Mouse (Mus musculus) myocyte (in vitro differentiated cells): ENCODE measurements at regions not wholly inside any gene's neighbourhood (a gene's known extent, or its start where the extent isn't known, plus 50 kb on each side); places are given as distances from the start of the nearest gene placed in this dataset.

Experiments
- H3K27me3 ChIP-seq: one replicate; pipeline ENCODE4 v1.6.1; 2011; ENCODE audit not compliant: control insufficient read depth, insufficient read depth, insufficient read length
- H3K36me3 ChIP-seq: one replicate; pipeline ENCODE4 v1.6.1; 2011; ENCODE audit not compliant: control insufficient read depth, insufficient read depth
- H3K4me2 ChIP-seq: one replicate; pipeline ENCODE4 v1.6.1; 2011; ENCODE audit warnings: low read depth, control low read depth
- H3K4me3 ChIP-seq: one replicate; pipeline ENCODE4 v1.5.1; 2011; ENCODE audit warnings: mild to moderate bottlenecking, control low read depth, moderate library complexity
- H3K79me2 ChIP-seq: one replicate; pipeline ENCODE4 v1.6.1; 2011; ENCODE audit not compliant: control insufficient read depth, insufficient read depth
- H3ac ChIP-seq: one replicate; pipeline ENCODE4 v1.6.1; 2011; ENCODE audit not compliant: control insufficient read depth, insufficient read length
- CEBPB ChIP-seq: IDR thresholded peaks from 2 replicates; pipeline ENCODE4 v1.6.1; 2011; ENCODE audit warnings: mild to moderate bottlenecking, moderate library complexity; ENCODE audit not compliant: poor library complexity, insufficient read depth, severe bottlenecking
- E2F4 ChIP-seq: IDR thresholded peaks from one replicate; pipeline ENCODE4 v1.6.1; 2011; ENCODE audit warnings: mild to moderate bottlenecking, control low read depth, moderate library complexity; ENCODE audit not compliant: insufficient read depth
- MAX ChIP-seq: IDR thresholded peaks from one replicate; pipeline ENCODE4 v1.6.1; 2011; ENCODE audit warnings: low read depth, mild to moderate bottlenecking, control low read depth
- MYOD1 ChIP-seq, 3 experiments: IDR thresholded peaks; one replicate each; pipeline ENCODE4 v1.6.1; 2011; ENCODE audit warnings: control low read depth in 2 of 3, low read depth in 2 of 3, mild to moderate bottlenecking in 2 of 3, moderate library complexity in 1 of 3; ENCODE audit not compliant: insufficient read length in 2 of 3, control insufficient read depth in 1 of 3
- MYOG ChIP-seq, 3 experiments: IDR thresholded peaks; one replicate each; pipeline ENCODE4 v1.6.1; 2011; ENCODE audit warnings: control low read depth in 2 of 3, low read depth in 2 of 3, mild to moderate bottlenecking in 2 of 3; ENCODE audit not compliant: insufficient read length in 2 of 3, control insufficient read depth in 1 of 3, insufficient read depth in 1 of 3
- POLR2A ChIP-seq: IDR thresholded peaks from one replicate; pipeline ENCODE4 v1.6.1; 2011; ENCODE audit warnings: low read depth, mild to moderate bottlenecking, control low read depth, moderate library complexity; ENCODE audit not compliant: insufficient read length
- POLR2AphosphoS2 ChIP-seq: IDR thresholded peaks from one replicate; pipeline ENCODE4 v1.6.1; 2011; ENCODE audit warnings: low read depth, control low read depth; ENCODE audit not compliant: insufficient read length
- REST ChIP-seq: IDR thresholded peaks from one replicate; pipeline ENCODE4 v1.6.1; 2011; ENCODE audit warnings: mild to moderate bottlenecking, control low read depth, moderate library complexity; ENCODE audit not compliant: insufficient read depth, insufficient read length
- SRF ChIP-seq: IDR thresholded peaks from one replicate; pipeline ENCODE4 v1.6.1; 2011; ENCODE audit warnings: low read depth; ENCODE audit not compliant: control insufficient read depth, insufficient read length
- TCF12 ChIP-seq: IDR thresholded peaks from one replicate; pipeline ENCODE4 v1.6.1; 2011; ENCODE audit warnings: mild to moderate bottlenecking, control low read depth; ENCODE audit not compliant: poor library complexity, insufficient read depth, severe bottlenecking
- TCF3 ChIP-seq: IDR thresholded peaks from one replicate; pipeline ENCODE4 v1.6.1; 2011; ENCODE audit warnings: low read depth, control low read depth; ENCODE audit not compliant: insufficient read length
- USF1 ChIP-seq: IDR thresholded peaks from one replicate; pipeline ENCODE4 v1.6.1; 2011; ENCODE audit warnings: low read depth, mild to moderate bottlenecking, control low read depth, moderate library complexity

- Histone ChIP-seq H3K79me2 (no peaks in the 10 kb centered on the region), H3K4me2 (no peak overlapping the region), H3K36me3 (no peaks in the 10 kb centered on the region), H3K4me3 (no peak overlapping the region), H3ac (no peak overlapping the region), H3K27me3 (peaks cover 5% of the 10 kb centered on the region)
- TF ChIP-seq TCF3 (no peak), SRF (no peak), MAX (no peak)
Measured at GRCm38 (mm10) chr8:77979106-77979505, 234.0 kb upstream of the Ttc29 start.

GRCm38 (mm10) chr8:77980701-77981100, 232.4 kb upstream of the Ttc29 start:
- Histone ChIP-seq H3K36me3 (no peaks in the 10 kb centered on the region), H3K4me3 (no peak overlapping the region), H3ac (no peak overlapping the region), H3K27me3 (peaks cover 5% of the 10 kb centered on the region), H3K4me2 (no peak overlapping the region), H3K79me2 (no peaks in the 10 kb centered on the region)
- no peak for TF ChIP-seq MAX
- TF ChIP-seq POLR2A = no peak
- TF ChIP-seq MYOG (IDR thresholded peaks at IDR 0.05; ENCODE audit: control insufficient read depth in 1 of 3, insufficient read depth in 1 of 3, insufficient read length in 2 of 3, low read depth in 2 of 3) = no peak
- no peak for TF ChIP-seq POLR2AphosphoS2
- no peak for TF ChIP-seq TCF12
- no peak for TF ChIP-seq REST
- TF ChIP-seq E2F4 = no peak
- TF ChIP-seq TCF3 = no peak
- no peak for TF ChIP-seq CEBPB
- TF ChIP-seq SRF = no peak

- H3K27me3 ChIP-seq = peaks cover 5% of the 10 kb centered on the region
- no peak overlapping the region for H3K4me3 ChIP-seq
- H3K36me3 ChIP-seq = no peaks in the 10 kb centered on the region
- TF ChIP-seq POLR2A = no peak
- TF ChIP-seq MAX = no peak
- TF ChIP-seq MYOG (IDR thresholded peaks at IDR 0.05; ENCODE audit: control insufficient read depth in 1 of 3, insufficient read depth in 1 of 3, insufficient read length in 2 of 3, low read depth in 2 of 3) = no peak
- TF ChIP-seq SRF = no peak
- no peak for TF ChIP-seq USF1
- TF ChIP-seq E2F4 = no peak
- H3K79me2 ChIP-seq = no peaks in the 10 kb centered on the region
- H3ac ChIP-seq = no peak overlapping the region
- H3K4me2 ChIP-seq = no peak overlapping the region
Measured at GRCm38 (mm10) chr8:77982031-77982430, 231.1 kb upstream of the Ttc29 start.

- Histone ChIP-seq H3K36me3 (no peaks in the 10 kb centered on the region), H3ac (no peak overlapping the region), H3K4me2 (no peak overlapping the region), H3K4me3 (no peak overlapping the region), H3K27me3 (peaks cover 5% of the 10 kb centered on the region), H3K79me2 (no peaks in the 10 kb centered on the region)
- no peak for TF ChIP-seq MAX
- TF ChIP-seq MYOD1 (IDR thresholded peaks at IDR 0.05; ENCODE audit: control insufficient read depth in 1 of 3, insufficient read length in 2 of 3, low read depth in 2 of 3) = no peak
- TF ChIP-seq TCF12 = no peak
- no peak for TF ChIP-seq MYOG (IDR thresholded peaks at IDR 0.05; ENCODE audit: control insufficient read depth in 1 of 3, insufficient read depth in 1 of 3, insufficient read length in 2 of 3, low read depth in 2 of 3)
- no peak for TF ChIP-seq USF1
- no peak for TF ChIP-seq REST
- TF ChIP-seq POLR2AphosphoS2 = no peak
- no peak for TF ChIP-seq E2F4
- no peak for TF ChIP-seq POLR2A
- no peak for TF ChIP-seq CEBPB
- TF ChIP-seq SRF = no peak
- no peak for TF ChIP-seq TCF3
Measured at GRCm38 (mm10) chr8:77983476-77983875, 229.6 kb upstream of the Ttc29 start.

- H3ac ChIP-seq = no peak overlapping the region
- no peaks in the 10 kb centered on the region for H3K36me3 ChIP-seq
- H3K79me2 ChIP-seq = no peaks in the 10 kb centered on the region
- H3K4me3 ChIP-seq = no peak overlapping the region
- peaks cover 5% of the 10 kb centered on the region for H3K27me3 ChIP-seq
- no peak overlapping the region for H3K4me2 ChIP-seq
- no peak for TF ChIP-seq MYOG (IDR thresholded peaks at IDR 0.05; ENCODE audit: control insufficient read depth in 1 of 3, insufficient read depth in 1 of 3, insufficient read length in 2 of 3, low read depth in 2 of 3)
- no peak for TF ChIP-seq USF1
- no peak for TF ChIP-seq E2F4
- TF ChIP-seq TCF12 = no peak
- TF ChIP-seq CEBPB = no peak
- no peak for TF ChIP-seq TCF3
Measured at GRCm38 (mm10) chr8:77987237-77987636, 225.9 kb upstream of the Ttc29 start.
